Mouse (Mus musculus) bone marrow, adult 2 months (tissue): ENCODE measurements around the gene Crybg2. TPM values are rescaled to one million over a fixed set of nuclear protein-coding genes. Genes with fewer than 3 reads are reported as not detected.
A peak's percentile ranks its signal among the peaks of the same experiment; 100 is the strongest.

Experiments
- H3K27ac ChIP-seq: fragments of 200-500 bp; 2 replicates; pipeline ENCODE4 v1.5.1; 2012; ENCODE audit warnings: low read depth, mild to moderate bottlenecking, control low read depth, inconsistent platforms, low read length; ENCODE audit not compliant: control insufficient read depth, poor library complexity, insufficient read depth
- H3K4me1 ChIP-seq: fragments of 200-500 bp; 2 replicates; pipeline ENCODE4 v1.6.1; 2011; ENCODE audit warnings: low read length; ENCODE audit not compliant: control insufficient read depth, insufficient read depth
- H3K4me3 ChIP-seq: fragments of 200-500 bp; replicated peaks from 2 replicates; pipeline ENCODE3; 2011; ENCODE audit warnings: mild to moderate bottlenecking, low read depth, low read length, control low read depth; ENCODE audit not compliant: control insufficient read depth
- CTCF ChIP-seq: fragments of 200-500 bp; IDR thresholded peaks from 2 replicates; pipeline ENCODE4 v1.5.1; 2011; ENCODE audit warnings: low read length, control low read depth; ENCODE audit not compliant: control insufficient read depth, insufficient read depth
- POLR2A ChIP-seq: fragments of 200-500 bp; IDR thresholded peaks from 2 replicates; pipeline ENCODE4 v1.6.1; 2011; ENCODE audit warnings: low read depth, mild to moderate bottlenecking, control low read depth, low read length, borderline replicate concordance; ENCODE audit not compliant: control insufficient read depth
- WGBS: fragments of 180-500 bp; shearing (Covaris S2); methylation state at CpG from one replicate; pipeline ENCODE4 v1.1.7; 2018; 5-methylcytosine and 5-hydroxymethylcytosine counted together
- polyA plus RNA-seq: library from polyadenylated mRNA; stranded (reverse); fragments of >200 nt; gene quantifications from 2 replicates; pipeline ENCODE4 v1.2.4, GENCODE M21; 2011; ENCODE audit warnings: low replicate concordance; ENCODE audit not compliant: missing spikeins, insufficient read depth, insufficient read length

Crybg2 gene
- polyA plus RNA-seq, 1 experiment: 4.6 TPM

- Histone ChIP-seq H3K4me3 (peak overlapping the region; percentile 33), H3K4me1 (peaks cover 2% of the 10 kb centered on the region), H3K27ac (no peak overlapping the region)
- 5% methylated on average over 7 of the region's 7 CpGs for WGBS
- TF ChIP-seq CTCF (no peak), POLR2A (no peak)
Observed at GRCm38 (mm10) chr4:134082460-134082859, 21.8 kb downstream of the Crybg2 start.

GRCm38 (mm10) chr4:134084999-134085398 is 24.4 kb downstream of the Crybg2 start:
- H3K4me1 ChIP-seq: peaks cover 2% of the 10 kb centered on the region
- no peak for TF ChIP-seq CTCF
- TF ChIP-seq POLR2A: no peak
- 87% methylated on average over 4 of the region's 4 CpGs for WGBS
- H3K4me3 ChIP-seq: no peak overlapping the region
- H3K27ac ChIP-seq: no peak overlapping the region

- no peak overlapping the region for H3K4me3 ChIP-seq
- no peak overlapping the region for H3K27ac ChIP-seq
- no peak for TF ChIP-seq POLR2A
- peak; percentile 82 for TF ChIP-seq CTCF
- peaks cover 2% of the 10 kb centered on the region for H3K4me1 ChIP-seq
- WGBS: 8% methylated on average over 7 of the region's 7 CpGs
Observed at GRCm38 (mm10) chr4:134087412-134087811, 26.8 kb downstream of the Crybg2 start.

GRCm38 (mm10) chr4:134089029-134089428 is 28.4 kb downstream of the Crybg2 start:
- peaks cover 2% of the 10 kb centered on the region for H3K4me1 ChIP-seq
- H3K4me3 ChIP-seq: no peak overlapping the region
- H3K27ac ChIP-seq: no peak overlapping the region
- WGBS: 85% methylated on average over 9 of the region's 9 CpGs
- no peak for TF ChIP-seq CTCF
- no peak for TF ChIP-seq POLR2A

GRCm38 (mm10) chr4:134090521-134091224 is 30.1 kb downstream of the Crybg2 start:
- no peak for TF ChIP-seq CTCF
- no peak for TF ChIP-seq POLR2A
- Histone ChIP-seq H3K27ac (no peak overlapping the region), H3K4me3 (no peak overlapping the region), H3K4me1 (peaks cover 2% of the 10 kb centered on the region)
- WGBS: 85% methylated on average over 16 of the region's 16 CpGs

GRCm38 (mm10) chr4:134091225-134091529 is 30.6 kb downstream of the Crybg2 start:
- H3K4me3 ChIP-seq: no peak overlapping the region
- TF ChIP-seq POLR2A: no peak
- no peak overlapping the region for H3K27ac ChIP-seq
- peaks cover 4% of the 10 kb centered on the region for H3K4me1 ChIP-seq
- 83% methylated on average over 6 of the region's 6 CpGs for WGBS

- peaks cover 3% of the 10 kb centered on the region; the same call in 1 of the 2 replicates for H3K4me1 ChIP-seq
- peak overlapping the region; percentile 91 for H3K4me3 ChIP-seq
- WGBS: 58% methylated on average over 6 of the region's 6 CpGs
- TF ChIP-seq CTCF: peak; percentile 95
- TF ChIP-seq POLR2A: no peak
- peak overlapping the region; percentile 91; the same call in 1 of the 2 replicates for H3K27ac ChIP-seq
Observed at GRCm38 (mm10) chr4:134092382-134093288, 32.0 kb downstream of the Crybg2 start.

- peak overlapping the region; percentile 91 for H3K4me3 ChIP-seq
- WGBS: 37% methylated on average over 7 of the region's 7 CpGs
- peaks cover 3% of the 10 kb centered on the region; the same call in 1 of the 2 replicates for H3K4me1 ChIP-seq
- TF ChIP-seq CTCF (no peak), POLR2A (no peak)
- H3K27ac ChIP-seq: peak overlapping the region; percentile 91
Observed at GRCm38 (mm10) chr4:134094004-134094564, 33.5 kb downstream of the Crybg2 start.
